Mouse (Mus musculus): ENCODE results near the gene Tubg1.
"Not testable (repeated sequence)": the region's sequence is repeated elsewhere in the genome, so short reads cannot be mapped to it uniquely, and the experiment has no call there.

Tubg1 gene

GRCm38 (mm10) chr11:101142215-101142967, 22.7 kb downstream of the Tubg1 start:
- no peak for DNase-seq

- peak; percentile 46 to 75 for DNase-seq
These were observed 23.8 kb downstream of the Tubg1 start for GRCm38 (mm10) chr11:101143338-101144225.

- no peak for DNase-seq
These were observed 26.6 kb downstream of the Tubg1 start for GRCm38 (mm10) chr11:101146377-101146776.

- DNase-seq: no peak
These were observed 29.0 kb downstream of the Tubg1 start for GRCm38 (mm10) chr11:101148751-101149150.

GRCm38 (mm10) chr11:101149178-101150105, 29.7 kb downstream of the Tubg1 start:
- DNase-seq: peak in 1 of 2 experiments; percentile 52

- no peak for DNase-seq
These were observed 31.3 kb downstream of the Tubg1 start for GRCm38 (mm10) chr11:101151063-101151462.

- no peak for DNase-seq
These were observed 33.1 kb downstream of the Tubg1 start for GRCm38 (mm10) chr11:101152825-101153224.

- no peak for DNase-seq
These were observed 34.9 kb downstream of the Tubg1 start for GRCm38 (mm10) chr11:101154648-101155047.

GRCm38 (mm10) chr11:101155151-101155550, 35.4 kb downstream of the Tubg1 start:
- no peak for DNase-seq

GRCm38 (mm10) chr11:101155728-101156371, 36.1 kb downstream of the Tubg1 start, which contains the start of gene Tubg2:
Gene Tubg2, plus strand, starts transcription at chr11:101155907.
- DNase-seq: peak; percentile 64 to 76

- DNase-seq: not testable (repeated sequence)
These were observed 40.4 kb downstream of the Tubg1 start for GRCm38 (mm10) chr11:101160151-101160550.

- not testable (repeated sequence) for DNase-seq
These were observed 41.3 kb downstream of the Tubg1 start for GRCm38 (mm10) chr11:101160981-101161505.

- DNase-seq: no peak
These were observed 41.8 kb downstream of the Tubg1 start for GRCm38 (mm10) chr11:101161551-101161950.

GRCm38 (mm10) chr11:101162301-101162700, 42.6 kb downstream of the Tubg1 start:
- DNase-seq: no peak

GRCm38 (mm10) chr11:101162772-101163171, 43.0 kb downstream of the Tubg1 start:
- peak; percentile 60 to 91 for DNase-seq

- peak; percentile 71 to 88 for DNase-seq
These were observed 44.0 kb downstream of the Tubg1 start for GRCm38 (mm10) chr11:101163476-101164350.

GRCm38 (mm10) chr11:101164351-101164665, 44.6 kb downstream of the Tubg1 start:
- DNase-seq: no peak

GRCm38 (mm10) chr11:101164677-101165580, 45.2 kb downstream of the Tubg1 start:
- DNase-seq: no peak

GRCm38 (mm10) chr11:101166357-101166756, 46.6 kb downstream of the Tubg1 start:
- DNase-seq: no peak

Measured in kidney, postnatal 25 days (tissue).